Mouse (Mus musculus): Measurements from ENCODE around the gene Mrpl45.

GRCm38 (mm10) chr11:97278456-97278855 lies 37.1 kb upstream of the Mrpl45 start:
- TF ChIP-seq POLR2A (IDR thresholded peaks at IDR 0.05; ENCODE audit: insufficient read depth, low read length) (no peak), EP300 (IDR thresholded peaks at IDR 0.05; ENCODE audit: insufficient read depth, low read depth, low read length) (no peak)
